Comparison of ENCODE assay signal across 13 mouse cellular contexts in genomic region chr1:87663992-87664391, GRCm38 (mm10). TPM values are rescaled to one million over a fixed set of nuclear protein-coding genes. Genes with fewer than 3 reads are reported as not detected.
A peak's percentile ranks its signal among the peaks of the same experiment; 100 is the strongest.
DNase-seq lines count a peak whose midpoint lies in the region; ATAC-seq and TF ChIP-seq lines count a peak whose summit lies in the region.
"Had no signal": no experiment of that assay in that cellular context is flagged by ENCODE, and none has a peak within 500 bp of the region (broad histone marks: within the 10 kb centered on the region; RNA-seq: fewer than 3 reads in every experiment).

No protein-coding gene starts in this region.

- ATAC-seq in heart, postnatal 0 days (ENCODE audit: insufficient read depth, low read depth), result no peak
- ATAC-seq in heart, embryonic 11.5 days (replicated peaks; ENCODE audit: insufficient number of reproducible peaks, low FRiP score, low TSS enrichment), result no peak
- ATAC-seq in midbrain, postnatal 0 days (ENCODE audit: low FRiP score), result no peak
- ATAC-seq in midbrain, embryonic 14.5 days (ENCODE audit: low FRiP score, low TSS enrichment), result no peak
- no peak for ATAC-seq in stomach, postnatal 0 days (ENCODE audit: low FRiP score, low TSS enrichment)

- H3K9ac ChIP-seq in heart, postnatal 0 days (replicated peaks; ENCODE audit: low read depth, low read length), result no peak overlapping the region
- H3K9ac ChIP-seq in heart, embryonic 11.5 days (ENCODE audit: low read depth, low read length), result no peak overlapping the region
- no peak overlapping the region for H3K9ac ChIP-seq in midbrain, postnatal 0 days (replicated peaks; ENCODE audit: low read length, poor library complexity, severe bottlenecking)
- no peak overlapping the region for H3K9ac ChIP-seq in midbrain, embryonic 14.5 days (replicated peaks; ENCODE audit: low read length)
- no peak overlapping the region for H3K9ac ChIP-seq in stomach, postnatal 0 days (ENCODE audit: low read length)

- H3K4me1 ChIP-seq in heart, postnatal 0 days (ENCODE audit: control insufficient read depth, insufficient read depth), result no peaks in the 10 kb centered on the region
- no peaks in the 10 kb centered on the region for H3K4me1 ChIP-seq in heart, embryonic 11.5 days (ENCODE audit: control insufficient read depth, insufficient read depth, low read length)
- H3K4me1 ChIP-seq in midbrain, postnatal 0 days (ENCODE audit: insufficient read depth, low read length), result no peaks in the 10 kb centered on the region
- H3K4me1 ChIP-seq in midbrain, embryonic 14.5 days (ENCODE audit: control insufficient read depth, insufficient read depth, low read length), result no peaks in the 10 kb centered on the region
- H3K4me1 ChIP-seq in stomach, postnatal 0 days (replicated peaks; ENCODE audit: control insufficient read depth, insufficient read depth), result no peaks in the 10 kb centered on the region

- no peaks in the 10 kb centered on the region for H3K27me3 ChIP-seq in heart, postnatal 0 days (ENCODE audit: control insufficient read depth, insufficient read depth, low read length)
- H3K27me3 ChIP-seq in heart, embryonic 11.5 days (ENCODE audit: control insufficient read depth, insufficient read depth, low read length), result no peaks in the 10 kb centered on the region
- no peaks in the 10 kb centered on the region for H3K27me3 ChIP-seq in midbrain, postnatal 0 days (ENCODE audit: insufficient read depth, low read length)
- H3K27me3 ChIP-seq in midbrain, embryonic 14.5 days (ENCODE audit: control insufficient read depth, insufficient read depth, low read length), result no peaks in the 10 kb centered on the region
- no peaks in the 10 kb centered on the region for H3K27me3 ChIP-seq in stomach, postnatal 0 days (ENCODE audit: control insufficient read depth, insufficient read depth, low read length)

- no peak overlapping the region for H3K4me3 ChIP-seq in heart, postnatal 0 days (ENCODE audit: low read depth, low read length)
- no peak overlapping the region for H3K4me3 ChIP-seq in heart, embryonic 11.5 days (ENCODE audit: low read depth, low read length)
- H3K4me3 ChIP-seq in midbrain, postnatal 0 days (ENCODE audit: low read depth, low read length), result no peak overlapping the region
- no peak overlapping the region for H3K4me3 ChIP-seq in midbrain, embryonic 14.5 days (replicated peaks; ENCODE audit: low read depth, low read length)
- H3K4me3 ChIP-seq in stomach, postnatal 0 days (ENCODE audit: low read depth, low read length), result no peak overlapping the region

- WGBS in heart, postnatal 0 days, result 69% methylated on average over 2 of the region's 2 CpGs
- 69% methylated on average over 2 of the region's 2 CpGs for WGBS in heart, embryonic 11.5 days (ENCODE audit: insufficient replicate concordance)
- 84% methylated on average over 2 of the region's 2 CpGs for WGBS in midbrain, postnatal 0 days
- 75% methylated on average over 2 of the region's 2 CpGs for WGBS in midbrain, embryonic 14.5 days
- 90% methylated on average over 2 of the region's 2 CpGs for WGBS in stomach, postnatal 0 days

- DNase-seq in heart, postnatal 0 days (ENCODE audit: low spot score), result no peak
- DNase-seq in midbrain, postnatal 0 days (ENCODE audit: low spot score), result no peak
- no peak for DNase-seq in midbrain, embryonic 14.5 days
- peak; percentile 24 for DNase-seq in NIH3T3 (ENCODE audit: low read depth)
- no peak for DNase-seq in stomach, postnatal 0 days (ENCODE audit: low spot score)
- no peak for DNase-seq in spleen, postnatal 36 days (ENCODE audit: low spot score in 2 of 2)
- no peak for DNase-seq in neural tube, embryonic 10.5 days (ENCODE audit: extremely low spot score, low spot score)
- DNase-seq: adrenal gland, adult 8-10 months; cerebellum, adult 11-12 months; gastrocnemius, postnatal 25 days; heart, postnatal 10 days; kidney, adult 11 months had no signal

- H3K4me2 ChIP-seq in heart, postnatal 0 days (ENCODE audit: low read depth, low read length), result no peak overlapping the region
- no peak overlapping the region for H3K4me2 ChIP-seq in heart, embryonic 11.5 days
- H3K4me2 ChIP-seq in midbrain, postnatal 0 days (ENCODE audit: low read depth, low read length, poor library complexity, severe bottlenecking), result no peak overlapping the region
- H3K4me2 ChIP-seq in midbrain, embryonic 14.5 days (ENCODE audit: low read length), result no peak overlapping the region
- no peak overlapping the region for H3K4me2 ChIP-seq in stomach, postnatal 0 days (replicated peaks; ENCODE audit: low read depth)

- H3K36me3 ChIP-seq in heart, postnatal 0 days (replicated peaks; ENCODE audit: control insufficient read depth, insufficient read depth, low read length), result no peaks in the 10 kb centered on the region
- H3K36me3 ChIP-seq in heart, embryonic 11.5 days (ENCODE audit: control insufficient read depth, insufficient read depth, low read length), result no peaks in the 10 kb centered on the region
- H3K36me3 ChIP-seq in midbrain, postnatal 0 days (ENCODE audit: insufficient read depth, low read length), result no peaks in the 10 kb centered on the region
- H3K36me3 ChIP-seq in midbrain, embryonic 14.5 days (ENCODE audit: control insufficient read depth, insufficient read depth, low read length), result no peaks in the 10 kb centered on the region
- H3K36me3 ChIP-seq in stomach, postnatal 0 days (ENCODE audit: control insufficient read depth, insufficient read depth, low read length), result no peaks in the 10 kb centered on the region

- TF ChIP-seq EP300 in heart, postnatal 0 days (IDR thresholded peaks at IDR 0.05; ENCODE audit: low read depth), result no peak
- TF ChIP-seq EP300 in stomach, postnatal 0 days (optimal IDR thresholded peaks at IDR 0.05), result no peak

- no peak overlapping the region for H3K27ac ChIP-seq in heart, postnatal 0 days (ENCODE audit: low read depth)
- no peak overlapping the region for H3K27ac ChIP-seq in heart, embryonic 11.5 days (ENCODE audit: low read depth, low read length)
- no peak overlapping the region for H3K27ac ChIP-seq in midbrain, postnatal 0 days (ENCODE audit: low read depth, low read length)
- H3K27ac ChIP-seq in midbrain, embryonic 14.5 days (replicated peaks; ENCODE audit: low read depth, low read length), result no peak overlapping the region
- no peak overlapping the region for H3K27ac ChIP-seq in stomach, postnatal 0 days (replicated peaks)

- peak; percentile 23; the same call in 1 of the 2 replicates for TF ChIP-seq CTCF in heart, postnatal 0 days (IDR thresholded peaks at IDR 0.05; ENCODE audit: low read depth)
- TF ChIP-seq CTCF in midbrain, postnatal 0 days (IDR thresholded peaks at IDR 0.05), result peak; percentile 43
- peak; percentile 51 for TF ChIP-seq CTCF in stomach, postnatal 0 days (IDR thresholded peaks at IDR 0.05; ENCODE audit: low read depth)

- no peaks in the 10 kb centered on the region for H3K9me3 ChIP-seq in heart, postnatal 0 days (replicated peaks; ENCODE audit: control insufficient read depth, low read length)
- H3K9me3 ChIP-seq in heart, embryonic 11.5 days (replicated peaks; ENCODE audit: control insufficient read depth, low read length), result peaks cover 4% of the 10 kb centered on the region
- H3K9me3 ChIP-seq in midbrain, postnatal 0 days (ENCODE audit: low read length), result no peaks in the 10 kb centered on the region
- H3K9me3 ChIP-seq in midbrain, embryonic 14.5 days (ENCODE audit: control insufficient read depth, low read length), result no peaks in the 10 kb centered on the region
- H3K9me3 ChIP-seq in stomach, postnatal 0 days (ENCODE audit: control insufficient read depth, low read length), result 0 out of 2 replicates have a peak, but pooled peaks cover 3% of the 10 kb centered on the region

RNA-seq across cellular contexts. Expression of gene Inpp5d, which starts 43.9 kb away (rescaled TPM):
- 9.9 and 66.4 TPM in 2 replicates for total RNA-seq in heart, postnatal 0 days (2014; rRNA removed; ENCODE audit: low replicate concordance)
- polyA plus RNA-seq in heart, postnatal 0 days (2015; fragmentation: Nextera tagmentation; extraction: Ambion mirVana), result 3.2 and 5.0 TPM in 2 replicates
- 4.3 and 5.9 TPM in 2 replicates for polyA plus RNA-seq in heart, embryonic 11.5 days (2014; fragmentation: Nextera tagmentation; extraction: Ambion mirVana)
- total RNA-seq in midbrain, postnatal 0 days (2014; rRNA removed), result 6.4 and 9.8 TPM in 2 replicates
- 2.6 and 3.1 TPM in 2 replicates for polyA plus RNA-seq in midbrain, postnatal 0 days (2015; fragmentation: Nextera tagmentation; extraction: Ambion mirVana)
- polyA plus RNA-seq in midbrain, embryonic 14.5 days (2014; fragmentation: Nextera tagmentation; extraction: Ambion mirVana), result 1.9 and 4.6 TPM in 2 replicates
- 2.6 and 2.8 TPM in 2 replicates for polyA plus RNA-seq in stomach, postnatal 0 days (2015; fragmentation: Nextera tagmentation; extraction: Ambion mirVana)
